Mouse (Mus musculus) small intestine, adult 2 months (tissue): ENCODE measurements at regions not wholly inside any gene's neighbourhood (a gene's known extent, or its start where the extent isn't known, plus 50 kb on each side); places are given as distances from the start of the nearest gene placed in this dataset.

Experiments used
- H3K27ac ChIP-seq: fragments of 200-500 bp; 2 replicates; pipeline ENCODE4 v1.5.1; 2012; ENCODE audit warnings: low read depth, low read length, control low read depth, inconsistent platforms; ENCODE audit not compliant: insufficient read depth
- H3K27me3 ChIP-seq: fragments of 200-500 bp; 2 replicates; pipeline ENCODE4 v1.6.1; 2012; ENCODE audit warnings: mild to moderate bottlenecking, moderate library complexity, low read length, inconsistent platforms; ENCODE audit not compliant: control insufficient read depth, insufficient read depth
- H3K36me3 ChIP-seq: fragments of 200-500 bp; 2 replicates; pipeline ENCODE4 v1.6.1; 2012; ENCODE audit warnings: mild to moderate bottlenecking, low read length, control low read depth, inconsistent platforms; ENCODE audit not compliant: control insufficient read depth, insufficient read depth
- H3K4me1 ChIP-seq: fragments of 200-500 bp; 2 replicates; pipeline ENCODE4 v1.6.1; 2012; ENCODE audit warnings: low read length, inconsistent platforms, mixed read lengths; ENCODE audit not compliant: control insufficient read depth, insufficient read depth, insufficient read length
- H3K4me3 ChIP-seq: fragments of 200-500 bp; 2 replicates; pipeline ENCODE4 v1.5.1; 2012; ENCODE audit warnings: low read depth, mild to moderate bottlenecking, control low read depth, inconsistent platforms, low read length, moderate library complexity
- CTCF ChIP-seq: fragments of 200-500 bp; IDR thresholded peaks from 2 replicates; pipeline ENCODE4 v1.5.1; 2012; ENCODE audit warnings: low read depth, mild to moderate bottlenecking, control low read depth, inconsistent platforms, low read length, moderate library complexity, mixed read lengths; ENCODE audit not compliant: insufficient replicate concordance, insufficient read length; ENCODE audit errors: extremely low read depth
- POLR2A ChIP-seq: fragments of 200-500 bp; IDR thresholded peaks from 2 replicates; pipeline ENCODE4 v1.6.1; 2012; ENCODE audit warnings: low read depth, mild to moderate bottlenecking, control low read depth, inconsistent platforms, low read length, moderate library complexity
- WGBS: fragments of 180-500 bp; shearing (Covaris S2); methylation state at CpG from one replicate; pipeline ENCODE4 v1.1.7; 2018; 5-methylcytosine and 5-hydroxymethylcytosine counted together

DNA sequence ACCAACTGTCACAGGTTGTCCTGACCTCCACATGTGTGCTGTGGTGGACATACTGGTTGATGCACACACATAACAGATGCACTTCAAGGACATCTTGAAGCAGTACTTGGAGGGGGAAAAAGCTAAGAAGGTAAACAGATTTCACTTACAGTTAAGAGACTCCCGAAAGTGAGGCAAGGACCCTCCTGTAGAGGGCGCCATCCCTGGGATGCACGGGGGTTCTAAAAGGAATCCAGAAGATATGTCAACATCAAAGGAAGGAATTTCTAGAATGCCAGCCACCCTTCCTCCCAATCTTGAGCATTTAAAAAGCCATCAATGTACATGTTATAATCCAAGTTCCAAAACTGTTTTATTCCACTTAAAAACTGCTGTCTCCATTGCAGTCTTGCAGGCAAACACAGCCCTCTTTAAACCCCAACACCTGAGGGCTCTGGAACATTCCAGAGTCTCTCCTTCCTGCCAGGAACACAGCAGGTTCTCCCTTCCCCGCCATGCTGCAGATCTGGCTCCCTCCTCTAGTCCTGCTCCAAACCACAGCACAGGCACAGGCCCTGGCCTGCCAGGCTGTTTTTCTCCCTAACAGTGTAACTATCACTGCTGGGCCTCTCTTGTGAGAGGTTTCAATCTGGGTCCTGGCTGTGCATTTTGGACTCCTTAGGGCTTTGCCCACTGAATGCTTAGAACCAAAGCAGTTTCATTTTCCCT, 200.8 kb upstream of the Mkln1 start:
- no peak overlapping the region for H3K4me3 ChIP-seq
- no peaks in the 10 kb centered on the region for H3K27me3 ChIP-seq
- WGBS = 54% methylated on average over 4 of the region's 4 CpGs
- H3K27ac ChIP-seq = no peak overlapping the region
- TF ChIP-seq CTCF (peak; percentile 34; the same call in 1 of the 2 replicates), POLR2A (no peak)
- H3K4me1 ChIP-seq = peaks cover 2% of the 10 kb centered on the region; the same call in 1 of the 2 replicates
- H3K36me3 ChIP-seq = no peaks in the 10 kb centered on the region

DNA sequence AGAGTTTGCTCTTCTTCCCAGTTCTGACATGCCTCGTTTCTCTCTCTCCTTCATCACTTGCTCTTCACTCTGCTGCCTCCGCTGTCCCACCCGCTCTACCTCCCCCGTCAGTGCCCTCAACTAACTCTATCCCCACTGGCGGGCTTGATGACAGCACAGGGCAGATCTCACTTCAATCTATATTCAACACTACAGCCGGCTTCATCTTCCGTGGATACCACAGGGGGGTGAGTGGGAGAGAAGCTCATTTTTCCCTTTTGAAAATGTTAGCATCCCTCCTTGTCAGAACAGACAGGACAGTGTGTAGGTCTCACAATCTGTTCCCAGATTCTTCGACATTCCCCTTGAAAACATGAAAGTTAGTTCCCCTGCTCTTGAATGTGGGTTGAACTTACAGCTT, 200.2 kb upstream of the Mkln1 start:
- H3K27me3 ChIP-seq = no peaks in the 10 kb centered on the region
- no peak for TF ChIP-seq POLR2A
- TF ChIP-seq CTCF = no peak
- H3K36me3 ChIP-seq = no peaks in the 10 kb centered on the region
- no peak overlapping the region for H3K4me3 ChIP-seq
- 83% methylated on average over 8 of the region's 8 CpGs for WGBS
- H3K27ac ChIP-seq = no peak overlapping the region
- peaks cover 2% of the 10 kb centered on the region; the same call in 1 of the 2 replicates for H3K4me1 ChIP-seq

- TF ChIP-seq CTCF (no peak), POLR2A (no peak)
- Histone ChIP-seq H3K36me3 (no peaks in the 10 kb centered on the region), H3K27ac (no peak overlapping the region), H3K27me3 (no peaks in the 10 kb centered on the region), H3K4me1 (peaks cover 2% of the 10 kb centered on the region; the same call in 1 of the 2 replicates), H3K4me3 (no peak overlapping the region)
- WGBS = 81% methylated on average over 3 of the region's 3 CpGs
These were observed 197.8 kb upstream of the Mkln1 start for GRCm38 (mm10) chr6:31200705-31201104.

DNA sequence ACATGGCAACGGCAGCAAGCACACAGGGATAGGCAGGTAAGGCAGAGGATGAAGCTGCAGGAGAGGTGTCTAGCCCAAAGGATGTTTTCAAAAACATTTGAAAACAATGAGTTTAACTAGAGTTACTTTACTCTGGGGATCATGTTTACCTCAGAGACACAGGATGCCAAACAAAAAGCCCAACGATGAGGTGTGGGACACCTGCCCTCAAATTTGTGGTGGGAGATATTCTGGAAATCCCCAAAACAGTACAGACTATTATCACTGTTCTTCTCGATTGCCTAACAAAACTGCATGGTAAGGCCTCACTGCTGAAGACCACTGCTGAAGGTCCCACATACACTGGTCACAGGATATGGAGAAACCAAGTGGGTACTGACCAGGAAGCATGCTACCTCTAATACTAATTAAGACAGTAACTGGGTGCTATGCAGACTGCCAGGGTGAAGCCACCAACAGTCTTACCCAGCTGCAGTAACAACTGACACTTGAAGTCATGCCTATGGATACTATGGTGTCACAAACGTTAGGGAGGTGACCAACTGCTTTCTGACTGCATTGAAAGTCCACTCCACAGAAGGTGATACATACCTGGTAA, 197.1 kb upstream of the Mkln1 start:
- Histone ChIP-seq H3K4me3 (no peak overlapping the region), H3K36me3 (no peaks in the 10 kb centered on the region), H3K27me3 (no peaks in the 10 kb centered on the region), H3K27ac (no peak overlapping the region), H3K4me1 (peaks cover 2% of the 10 kb centered on the region; the same call in 1 of the 2 replicates)
- TF ChIP-seq POLR2A = no peak
- TF ChIP-seq CTCF = no peak
- WGBS = 78% methylated on average over 4 of the region's 4 CpGs

DNA sequence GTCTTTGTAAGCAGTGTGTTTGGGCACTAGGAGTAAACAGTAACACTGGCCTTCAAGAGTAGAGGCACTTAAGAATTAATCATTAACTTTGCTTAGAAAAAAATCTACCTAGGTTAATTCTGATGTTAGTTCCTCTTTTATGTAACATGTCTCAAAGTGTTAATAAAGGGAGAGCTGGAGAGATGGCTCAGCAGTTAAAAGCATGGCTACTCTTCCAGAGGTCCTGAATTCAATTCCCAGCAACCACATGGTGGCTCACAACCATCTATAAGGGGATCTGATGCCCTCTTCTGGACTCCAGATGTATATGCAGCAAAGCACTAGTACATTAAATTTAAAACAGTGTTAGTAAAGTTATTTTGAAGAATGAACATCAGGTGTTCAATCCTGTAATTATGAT, 195.9 kb upstream of the Mkln1 start:
- Histone ChIP-seq H3K27ac (no peak overlapping the region), H3K27me3 (no peaks in the 10 kb centered on the region), H3K36me3 (no peaks in the 10 kb centered on the region), H3K4me3 (no peak overlapping the region), H3K4me1 (peaks cover 2% of the 10 kb centered on the region; the same call in 1 of the 2 replicates)
- TF ChIP-seq CTCF (no peak), POLR2A (no peak)

DNA sequence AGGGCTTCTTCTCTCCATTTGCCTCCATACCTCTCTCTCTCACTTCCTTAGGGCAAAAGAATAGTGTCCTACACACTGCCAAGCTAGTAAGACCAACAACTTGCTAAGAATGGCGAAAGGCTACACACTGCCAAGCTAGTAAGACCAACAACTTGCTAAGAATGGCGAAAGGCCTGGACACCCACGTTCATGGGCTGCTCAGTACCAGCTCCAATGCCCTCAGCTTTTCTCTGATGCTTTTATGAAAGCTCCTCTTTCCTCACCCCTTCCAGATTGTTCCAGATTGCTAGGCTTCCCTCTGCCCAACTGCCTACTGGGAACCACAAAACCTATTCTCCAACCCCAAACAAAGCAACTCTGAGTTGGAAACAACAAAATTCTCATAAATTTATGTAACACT, 194.1 kb upstream of the Mkln1 start:
- Histone ChIP-seq H3K27me3 (no peaks in the 10 kb centered on the region), H3K4me1 (peaks cover 2% of the 10 kb centered on the region; the same call in 1 of the 2 replicates), H3K36me3 (no peaks in the 10 kb centered on the region; the same call in 1 of the 2 replicates), H3K4me3 (no peak overlapping the region), H3K27ac (no peak overlapping the region)
- 92% methylated on average over 3 of the region's 3 CpGs for WGBS
- TF ChIP-seq POLR2A = no peak
- TF ChIP-seq CTCF = no peak

DNA sequence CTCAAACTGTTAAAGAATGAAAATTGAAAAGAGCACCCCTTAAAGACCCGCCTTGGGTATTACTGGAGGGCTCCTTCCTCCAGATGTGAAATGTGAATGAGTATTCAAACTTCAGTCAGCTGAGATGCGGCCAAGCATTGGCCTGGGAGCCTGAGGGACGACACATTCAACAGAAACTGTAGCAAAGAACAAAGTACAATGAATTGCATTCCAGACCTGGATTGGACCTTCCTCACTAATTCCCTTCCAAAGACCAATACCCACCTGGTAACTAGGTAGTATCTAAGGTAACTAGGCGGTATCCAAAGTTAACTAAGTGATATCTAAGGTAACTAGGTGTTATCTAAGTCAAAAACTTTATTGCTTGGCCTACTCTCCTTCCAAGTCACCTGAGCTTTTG, 193.7 kb upstream of the Mkln1 start:
- Histone ChIP-seq H3K27me3 (no peaks in the 10 kb centered on the region), H3K27ac (no peak overlapping the region), H3K4me1 (peaks cover 2% of the 10 kb centered on the region; the same call in 1 of the 2 replicates), H3K4me3 (no peak overlapping the region), H3K36me3 (no peaks in the 10 kb centered on the region; the same call in 1 of the 2 replicates)
- 77% methylated on average over 4 of the region's 4 CpGs for WGBS
- no peak for TF ChIP-seq POLR2A
